Mouse (Mus musculus) A20 (cell line): ENCODE measurements at regions not wholly inside any gene's neighbourhood (a gene's known extent, or its start where the extent isn't known, plus 50 kb on each side); places are given as distances from the start of the nearest gene placed in this dataset.

Experiments used
- DNase-seq: peaks from one replicate; pipeline ENCODE4 v3.0.0-alpha.2; 2011; ENCODE audit warnings: low read depth, low spot score

DNA sequence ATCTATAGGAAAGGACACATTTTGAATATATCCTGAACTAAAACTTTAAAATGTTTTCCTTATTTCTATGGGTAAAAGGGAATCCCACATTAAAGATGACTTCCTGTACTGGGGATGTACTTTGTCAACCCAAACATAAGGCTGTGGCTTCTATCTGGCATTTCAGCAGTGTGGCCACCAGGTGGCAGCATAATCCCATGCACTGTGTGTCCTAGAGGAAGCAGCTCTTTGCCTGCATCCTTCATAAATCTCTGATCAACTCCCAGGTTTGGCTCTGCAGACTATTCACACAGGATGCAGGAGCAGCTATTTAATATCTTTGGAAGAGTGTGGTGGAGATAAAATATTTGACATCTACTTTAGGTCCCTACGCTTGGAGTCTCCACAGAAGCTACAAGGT, 59.1 kb downstream of the Bmp15 start:
- DNase-seq = peak; percentile 6

DNA sequence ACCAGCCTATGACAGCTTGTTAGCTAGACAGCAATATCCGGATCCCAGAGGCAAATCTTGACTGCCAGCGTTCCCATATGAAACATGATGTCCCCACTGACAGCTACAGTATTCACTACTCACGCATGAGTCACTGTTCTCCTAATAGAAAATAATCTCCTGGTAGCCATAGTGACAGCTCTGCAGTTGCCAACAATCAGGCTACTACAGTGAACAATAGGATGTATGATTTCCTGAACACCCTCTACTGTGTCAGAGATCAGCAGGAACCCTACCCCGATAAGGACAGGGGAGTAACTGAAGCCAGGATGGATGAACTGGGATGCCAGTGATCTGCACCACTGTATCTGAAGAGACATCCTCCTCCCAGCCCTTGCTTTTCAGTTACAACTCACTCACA, 62.0 kb downstream of the Bmp15 start:
- DNase-seq = no peak

DNA sequence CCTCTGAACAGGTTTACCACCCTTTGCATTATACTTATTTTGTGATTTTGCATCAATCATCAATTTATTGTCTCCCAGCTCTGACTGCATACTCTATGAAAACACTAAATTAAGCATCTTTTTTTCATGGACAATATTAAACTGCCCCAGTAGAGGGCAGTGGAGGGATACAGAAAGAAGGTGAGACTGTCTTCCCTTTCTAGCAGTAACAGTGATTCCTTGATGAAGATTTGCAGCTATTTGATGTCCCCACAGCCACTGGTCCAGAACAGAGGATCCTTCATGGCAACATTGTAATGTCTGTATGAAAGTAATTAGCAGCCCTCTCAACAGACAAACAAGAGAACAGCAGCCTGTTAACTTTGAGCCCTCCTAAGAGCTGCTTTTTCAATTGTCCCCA, 66.5 kb downstream of the Bmp15 start:
- DNase-seq = no peak

DNA sequence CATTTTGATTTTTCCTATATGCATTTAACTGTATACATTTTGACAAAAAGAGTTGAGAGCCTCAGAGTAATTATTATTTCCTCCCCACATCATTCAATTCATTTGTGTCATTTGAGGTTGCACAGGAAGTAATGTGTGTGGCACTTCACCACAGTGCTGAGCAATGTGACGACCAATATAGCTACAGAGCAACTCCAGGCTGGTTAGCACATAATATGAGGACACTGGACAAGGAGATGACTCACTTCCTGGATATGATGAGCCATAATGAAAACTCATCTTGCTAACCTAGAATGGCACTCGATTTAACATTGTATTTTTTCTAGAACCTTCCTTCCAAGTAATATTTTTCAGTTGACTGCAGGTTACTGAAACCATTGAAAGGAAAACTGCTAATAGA, 67.6 kb downstream of the Bmp15 start:
- no peak for DNase-seq
